Mouse (Mus musculus): ENCODE measurements around the gene Ccdc167.

- TF ChIP-seq CTCF (IDR thresholded peaks at IDR 0.05; ENCODE audit: extremely low read depth, insufficient read depth, low read length) (peak; percentile 76), POLR2A (IDR thresholded peaks at IDR 0.05; ENCODE audit: extremely low read depth, insufficient read depth, low read length) (no peak)
Measured at GRCm38 (mm10) chr17:29704781-29705180, 12.1 kb downstream of the Ccdc167 start.

Data from cortical plate, adult 2 months (tissue).